Mouse (Mus musculus) intestine, embryonic 16.5 days (tissue): ENCODE measurements around the gene Kif11. TPM values are rescaled to one million over a fixed set of nuclear protein-coding genes. Genes with fewer than 3 reads are reported as not detected.

Experiments
- polyA plus RNA-seq: library from polyadenylated mRNA; unstranded; fragments of >200 nt; fragmentation: Nextera tagmentation; extraction: Ambion mirVana; gene quantifications from 2 replicates; pipeline ENCODE4 v1.2.1, GENCODE M21; 2015

Kif11 gene
- polyA plus RNA-seq, 1 experiment from 2014 or later: 40.4 TPM

Other genes with a start within 250 kb of the Kif11 start
- gene March5, start 168.9 kb upstream of the Kif11 start, polyA plus RNA-seq: 47.4 and 49.0 TPM in 2 replicates
- gene Cpeb3, start 167.8 kb upstream of the Kif11 start, polyA plus RNA-seq: 0.44 and 0.97 TPM in 2 replicates
- gene Ide, start 38.6 kb upstream of the Kif11 start, polyA plus RNA-seq: 49.1 and 50.8 TPM in 2 replicates
- gene Hhex, start 58.4 kb downstream of the Kif11 start, polyA plus RNA-seq: 11.1 and 11.8 TPM in 2 replicates
- gene Exoc6, start 174.0 kb downstream of the Kif11 start, polyA plus RNA-seq: 21.7 and 23.8 TPM in 2 replicates